Mouse (Mus musculus) erythroblast, embryonic 14.5 days (primary cell): ENCODE measurements around the gene Rccd1.
A peak's percentile ranks its signal among the peaks of the same experiment; 100 is the strongest.

Experiments used
- GATA1 ChIP-seq: IDR thresholded peaks from 2 replicates; pipeline ENCODE4 v1.6.1; 2012; ENCODE audit warnings: low read length, inconsistent platforms, mixed read lengths
- TAL1 ChIP-seq: IDR thresholded peaks from 3 replicates; pipeline ENCODE4 v1.6.1; 2012; ENCODE audit warnings: low read length, inconsistent platforms, mixed read lengths

GRCm38 (mm10) chr7:80283226-80283918, 40.9 kb downstream of the Rccd1 start:
- TF ChIP-seq GATA1 (peak; percentile 50), TAL1 (peak; percentile 43; the same call in 2 of the 3 replicates)
